Mouse (Mus musculus) megakaryocyte, embryonic 14.5 days (primary cell): ENCODE data around the gene Sox5.

Experiments
- FLI1 ChIP-seq: IDR thresholded peaks from 2 replicates; pipeline ENCODE4 v1.6.1; 2012; ENCODE audit warnings: low read length, inconsistent platforms, mixed read lengths
- GATA1 ChIP-seq: IDR thresholded peaks from 3 replicates; pipeline ENCODE4 v1.6.1; 2012; ENCODE audit warnings: mixed read lengths, low read length, inconsistent platforms, borderline replicate concordance

GRCm38 (mm10) chr6:144010995-144011394, 770.8 kb downstream of the Sox5 start:
- TF ChIP-seq GATA1 (no peak), FLI1 (no peak)
